Mouse (Mus musculus) spleen, adult 2 months (tissue): ENCODE measurements at regions not wholly inside any gene's neighbourhood (a gene's known extent, or its start where the extent isn't known, plus 50 kb on each side); places are given as distances from the start of the nearest gene placed in this dataset.

Experiments used
- CTCF ChIP-seq: fragments of 200-500 bp; IDR thresholded peaks from 2 replicates; pipeline ENCODE4 v1.5.1; 2011; ENCODE audit warnings: mild to moderate bottlenecking, inconsistent platforms; ENCODE audit not compliant: insufficient read depth, insufficient read length, insufficient replicate concordance; ENCODE audit errors: extremely low read depth
- POLR2A ChIP-seq: fragments of 200-500 bp; IDR thresholded peaks from 2 replicates; pipeline ENCODE4 v1.6.1; 2011; ENCODE audit warnings: low read depth, low read length, inconsistent platforms

DNA sequence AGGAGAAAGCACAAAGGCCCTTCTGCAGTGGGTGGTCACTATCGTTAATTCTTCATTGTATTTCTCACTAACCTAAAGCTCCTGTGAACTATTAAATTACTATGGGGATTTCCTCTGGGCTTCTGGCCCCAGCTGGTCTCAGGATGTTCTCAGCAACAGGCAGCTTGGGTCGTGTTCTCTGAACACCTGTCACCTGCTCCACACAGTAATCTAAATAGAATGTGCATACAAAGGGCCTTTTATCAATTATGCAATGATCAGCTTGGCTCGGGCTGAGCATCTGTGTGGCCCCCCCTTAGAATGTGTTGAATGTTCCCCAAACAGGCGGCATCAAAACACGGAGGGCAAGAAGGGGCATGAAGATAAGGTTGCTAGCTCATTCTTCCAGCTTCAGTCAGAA, 129.6 kb upstream of the Kbtbd8 start:
- TF ChIP-seq POLR2A = no peak
- no peak for TF ChIP-seq CTCF
